Mouse (Mus musculus): ENCODE results near the gene Rbm20.

GRCm38 (mm10) chr19:53892061-53892460 is 215.0 kb downstream of the Rbm20 start, which contains the start of gene Pdcd4:
- TF ChIP-seq CTCF (conservative IDR thresholded peaks at IDR 0.05; ENCODE audit: low read length) (no peak), POU5F1 (IDR thresholded peaks at IDR 0.05; ENCODE audit: borderline replicate concordance, low read length) (no peak)
